Mouse (Mus musculus): ENCODE results near the gene Ergic1.

Ergic1 gene

DNA sequence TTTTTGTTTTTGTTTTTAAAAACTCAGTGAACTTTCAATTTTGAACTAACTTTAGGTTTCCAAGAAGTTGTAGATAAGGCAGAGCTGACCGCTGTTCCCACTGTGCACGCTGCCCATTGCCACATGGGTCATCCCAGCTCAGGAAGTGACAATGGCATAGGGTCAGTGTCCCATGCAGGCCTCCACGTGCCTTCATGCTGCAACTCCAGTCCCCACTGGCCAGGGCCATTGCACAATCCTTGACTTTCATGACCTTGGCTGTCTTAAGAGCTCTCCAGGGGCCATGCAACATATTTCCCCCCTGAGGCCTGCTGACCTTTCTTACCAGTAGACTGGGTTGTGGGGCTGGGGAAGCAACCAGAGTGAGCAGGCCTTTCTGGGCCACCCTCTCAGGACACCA is 10.1 kb downstream of the Ergic1 start:
- in situ Hi-C loops (cut with MboI) = no loop called here

DNA sequence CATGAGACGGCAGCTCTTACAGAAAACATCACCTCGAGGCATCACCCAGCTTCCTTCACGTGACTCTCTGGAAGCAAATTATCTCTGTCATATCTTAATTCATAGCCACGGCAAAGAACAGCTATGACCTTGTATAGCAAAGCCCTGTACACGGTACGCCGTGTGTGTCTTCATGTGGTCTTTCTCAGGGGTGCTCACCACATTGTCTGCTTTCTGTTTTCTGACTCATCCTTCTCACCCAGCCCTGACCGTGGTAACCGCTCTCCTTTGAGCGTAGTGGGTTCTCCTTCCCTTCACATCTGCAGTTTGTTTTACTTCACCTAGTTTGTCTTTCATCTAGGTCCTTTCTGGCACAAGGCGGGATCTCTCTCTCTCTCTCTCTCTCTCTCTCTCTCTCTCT is 11.0 kb downstream of the Ergic1 start:
- in situ Hi-C loops (cut with MboI) = no loop called here

DNA sequence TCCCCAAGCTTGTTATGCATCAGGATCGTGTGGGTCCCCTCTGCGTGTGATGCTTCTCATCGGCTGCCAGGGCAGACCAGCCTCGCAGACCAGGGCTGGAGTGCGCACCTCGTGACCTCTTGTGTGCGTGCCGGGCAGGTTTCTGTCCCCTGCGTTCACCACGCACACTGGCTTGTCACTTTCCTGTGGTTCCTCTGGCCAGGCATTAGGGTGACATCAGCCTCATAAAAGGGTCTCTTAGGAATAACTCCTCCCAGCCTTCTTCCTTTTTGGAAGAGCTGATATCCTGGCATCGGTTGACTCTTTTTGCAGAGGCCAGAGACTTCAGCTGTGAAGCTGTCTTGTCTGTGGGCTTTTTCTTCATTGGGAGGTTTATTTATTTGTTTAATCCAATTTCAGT is 12.8 kb downstream of the Ergic1 start:
- in situ Hi-C loops (cut with MboI) = no loop called here

DNA sequence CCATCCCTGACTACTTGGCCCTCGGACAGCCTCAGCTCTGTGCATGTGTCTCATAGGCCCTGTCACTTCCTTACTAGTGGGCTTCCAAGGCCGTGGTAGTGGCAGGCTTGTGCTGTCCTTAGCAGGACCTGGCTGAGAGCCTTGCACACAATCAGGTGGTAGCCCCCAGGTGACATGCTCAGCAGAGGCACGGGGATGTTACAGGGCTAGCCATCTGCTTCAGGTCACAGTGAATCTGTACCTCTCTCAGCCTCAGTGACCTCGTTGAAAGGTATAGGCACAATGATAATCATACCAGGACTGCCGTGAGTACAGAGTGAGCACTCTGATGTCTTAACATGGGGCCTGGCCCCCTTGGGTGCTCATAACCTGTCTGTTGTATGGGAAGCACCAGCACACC is 13.4 kb downstream of the Ergic1 start:
- in situ Hi-C loops (cut with MboI) = no loop called here

DNA sequence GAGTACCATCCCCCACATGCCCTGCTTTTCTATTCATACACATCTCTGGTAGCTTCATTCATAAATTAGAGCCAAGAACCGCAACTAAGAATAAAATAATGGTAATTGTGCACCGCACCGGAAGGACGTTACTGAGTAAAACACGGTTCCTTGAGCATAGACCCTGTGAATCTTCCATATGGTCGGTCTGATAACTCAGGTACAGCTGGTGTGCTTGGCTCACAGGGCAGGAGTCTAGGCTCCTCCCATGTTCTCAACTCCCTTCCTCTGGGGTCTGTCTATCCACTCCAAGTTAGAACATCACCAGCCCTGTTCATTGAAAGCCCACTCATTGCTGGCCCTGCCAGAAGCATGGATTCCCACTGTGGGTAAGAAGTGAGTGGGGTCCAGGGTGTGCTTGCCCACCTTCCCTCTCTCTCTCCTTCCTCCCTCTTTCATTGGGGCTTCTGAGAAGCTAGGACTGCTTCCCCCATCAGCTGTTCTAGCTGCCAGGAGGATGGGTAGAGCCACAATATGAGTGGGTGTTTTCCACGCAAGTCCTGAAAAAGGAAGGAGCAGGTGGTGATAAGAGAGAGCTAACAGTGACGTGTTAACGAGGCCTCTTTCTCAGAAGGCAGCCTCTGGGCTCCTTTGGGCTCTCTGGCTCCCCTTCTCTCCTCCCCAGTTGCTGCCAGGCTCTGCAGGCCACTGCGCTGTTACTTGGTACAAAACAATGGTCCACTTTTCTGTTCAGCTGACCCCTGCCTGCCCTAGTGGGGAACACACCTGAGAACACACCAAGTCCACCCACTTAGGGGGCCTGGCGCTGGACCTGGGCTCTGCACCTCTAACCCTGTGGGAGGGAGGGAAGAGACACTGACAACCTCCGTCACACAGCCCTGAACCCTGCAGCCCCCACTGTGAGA is 14.7 kb downstream of the Ergic1 start:
- in situ Hi-C loops (cut with MboI) = no loop called here

DNA sequence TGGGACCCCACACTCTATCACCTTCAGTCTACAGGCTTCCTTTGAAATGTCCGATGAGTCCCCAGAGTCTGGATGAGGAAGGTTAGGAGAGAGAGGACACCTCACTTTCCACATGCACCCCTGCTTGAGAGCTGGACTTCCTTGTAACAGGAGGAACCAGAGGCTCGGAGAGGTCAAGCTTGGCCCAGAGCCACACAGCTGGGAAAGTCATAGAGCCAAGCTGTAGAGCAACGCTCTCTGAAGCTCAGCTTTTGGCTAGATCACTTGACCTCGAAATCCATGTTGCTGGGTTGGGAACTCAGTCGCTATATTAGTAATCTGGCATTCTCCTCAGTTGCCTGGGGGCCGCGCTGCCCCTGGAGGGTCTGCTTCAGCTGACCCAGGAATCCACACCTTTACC is 15.5 kb downstream of the Ergic1 start:
- in situ Hi-C loops (cut with MboI) = no loop called here

DNA sequence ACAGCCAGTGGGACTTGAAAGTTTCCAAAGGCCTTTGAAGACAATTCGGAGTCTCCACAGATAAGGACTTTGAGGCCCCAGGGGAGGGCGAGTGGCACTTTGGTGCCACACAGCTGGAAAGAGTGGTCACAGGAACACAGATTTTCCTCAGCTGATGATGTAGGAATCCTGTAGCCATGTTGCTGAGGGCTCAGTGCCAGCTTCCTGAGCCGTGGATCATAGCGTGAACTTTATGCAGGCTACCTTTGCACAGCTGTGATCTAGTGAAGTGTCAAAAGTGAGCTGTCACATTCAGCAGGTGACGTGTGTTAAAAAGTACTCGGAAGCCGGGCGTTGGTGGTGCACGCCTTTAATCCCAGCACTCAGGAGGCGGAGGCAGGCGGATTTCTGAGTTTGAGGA is 16.0 kb downstream of the Ergic1 start:
- in situ Hi-C loops (cut with MboI) = no loop called here

DNA sequence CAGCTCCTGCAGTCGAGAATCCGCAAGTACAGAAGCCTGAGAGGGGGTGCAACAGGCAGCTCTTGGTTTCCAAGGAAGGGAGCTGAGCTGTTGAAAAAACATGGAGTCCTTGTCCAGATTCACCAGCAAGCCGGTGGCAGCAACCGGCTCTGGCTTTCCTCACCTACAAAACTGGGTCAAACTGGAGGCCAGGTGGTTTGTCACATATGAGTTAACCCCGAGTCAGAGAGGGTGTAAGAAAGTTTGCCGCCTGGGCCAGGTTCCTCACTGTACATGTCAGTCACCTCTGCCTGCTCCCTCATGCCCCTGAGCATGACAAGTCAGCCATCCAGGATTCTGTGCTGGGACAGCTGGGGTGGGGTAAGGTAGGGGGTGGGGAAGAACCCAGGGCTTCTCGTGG is 16.9 kb downstream of the Ergic1 start:
- in situ Hi-C loops (cut with MboI) = no loop called here

DNA sequence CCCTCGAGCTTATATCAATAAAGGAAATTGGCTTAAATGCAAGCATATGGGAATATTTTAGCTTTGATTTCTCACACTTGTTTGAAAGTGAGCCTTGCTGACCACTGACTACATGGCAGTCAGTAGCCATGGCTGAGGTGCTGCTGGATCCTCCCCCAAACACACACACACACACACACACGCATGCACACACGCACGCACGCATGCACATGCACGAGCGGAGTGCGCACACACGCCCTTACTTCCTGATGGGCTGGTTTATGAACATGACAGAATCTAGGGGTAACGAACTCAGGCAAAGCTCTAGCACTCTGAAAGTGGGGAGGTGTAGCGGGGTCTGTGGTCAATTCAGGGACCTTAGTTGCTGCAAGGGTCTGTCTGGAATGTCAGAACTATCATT is 17.5 kb downstream of the Ergic1 start:
- in situ Hi-C loops (cut with MboI) = no loop called here

DNA sequence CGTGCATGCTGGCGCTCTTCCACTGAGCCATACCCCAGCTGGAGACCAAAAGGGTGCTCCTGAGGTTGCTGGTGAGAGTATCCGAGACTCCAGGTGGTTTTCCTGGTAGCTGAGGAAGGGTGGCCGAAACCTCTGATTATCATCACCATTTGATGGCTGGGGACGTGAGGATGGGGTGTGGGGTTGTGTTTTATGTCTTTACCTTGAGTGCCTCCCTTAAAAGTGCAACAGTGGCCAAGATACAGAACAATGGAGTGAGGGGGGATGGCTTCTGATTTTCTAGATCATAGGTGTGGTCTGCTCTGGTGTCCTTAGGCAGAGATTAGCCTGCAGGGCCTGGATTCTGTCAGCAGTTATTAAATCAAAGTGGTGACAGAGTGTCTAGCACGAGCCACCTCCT is 18.1 kb downstream of the Ergic1 start:
- in situ Hi-C loops (cut with MboI) = no loop called here

DNA sequence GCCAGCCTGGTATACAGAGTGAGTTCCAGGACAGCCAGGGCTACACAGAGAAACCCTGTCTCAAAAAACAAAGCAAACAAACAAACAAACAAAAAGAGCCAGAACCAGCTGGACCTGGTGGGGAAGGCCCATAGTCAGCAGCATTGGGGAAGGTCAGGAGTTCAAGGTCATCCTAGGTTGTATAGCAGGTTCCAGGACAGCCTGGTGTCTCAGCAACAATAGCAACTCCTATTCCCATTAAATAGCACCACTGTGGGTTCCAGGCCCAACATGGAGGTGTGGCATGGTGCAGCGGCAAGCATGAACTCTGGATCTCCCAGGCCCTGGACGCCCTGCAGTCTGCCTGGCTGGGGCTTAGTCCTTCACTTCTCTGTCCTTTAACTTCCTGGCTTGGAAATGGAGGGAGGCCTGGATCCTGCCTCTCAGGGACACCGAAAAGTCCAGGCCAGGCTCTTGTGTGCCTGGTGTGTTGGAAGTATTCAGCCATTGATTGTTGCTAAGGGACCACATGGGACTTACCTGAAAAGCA is 19.6 kb downstream of the Ergic1 start:
- in situ Hi-C loops (cut with MboI) = no loop called here

DNA sequence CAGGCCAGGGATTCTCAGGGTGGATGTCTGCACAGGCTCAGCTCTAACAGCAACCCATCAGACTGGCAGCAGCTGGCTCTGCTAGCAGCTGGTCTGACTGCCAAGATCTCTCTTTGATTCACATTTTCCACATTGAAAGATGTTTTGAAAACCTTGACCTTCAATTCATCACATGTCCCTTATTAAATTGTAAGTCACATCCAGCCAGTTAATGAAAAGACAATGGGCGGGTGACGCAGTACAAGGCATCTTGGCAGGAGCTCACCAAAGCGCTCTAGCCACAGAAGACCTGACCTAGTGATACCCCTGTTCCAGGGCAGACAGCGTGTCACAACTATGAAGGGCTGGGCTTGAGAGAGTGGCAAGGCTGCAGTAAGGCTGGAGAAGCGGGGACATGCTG is 21.0 kb downstream of the Ergic1 start:
- in situ Hi-C loops (cut with MboI) = no loop called here

DNA sequence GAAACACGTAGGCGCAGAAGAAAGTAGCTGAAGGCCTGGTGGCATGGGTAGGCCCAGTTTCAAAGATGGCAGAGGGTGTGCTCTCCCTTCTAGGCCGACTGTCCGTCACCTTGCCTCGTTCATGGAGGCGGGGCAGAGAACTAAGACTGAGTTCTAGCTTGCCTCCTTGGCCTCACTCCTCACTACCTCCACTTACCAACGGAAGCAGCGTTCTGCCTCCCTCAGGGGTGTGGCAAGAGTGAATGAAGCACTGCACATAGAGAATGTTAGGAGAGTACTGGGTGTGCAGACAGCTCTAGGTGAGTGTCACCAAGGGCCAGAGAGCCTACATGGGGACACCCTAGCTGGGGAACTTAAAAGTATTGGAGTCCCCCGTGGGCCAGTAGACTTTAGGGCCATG is 21.8 kb downstream of the Ergic1 start:
- in situ Hi-C loops (cut with MboI) = no loop called here

DNA sequence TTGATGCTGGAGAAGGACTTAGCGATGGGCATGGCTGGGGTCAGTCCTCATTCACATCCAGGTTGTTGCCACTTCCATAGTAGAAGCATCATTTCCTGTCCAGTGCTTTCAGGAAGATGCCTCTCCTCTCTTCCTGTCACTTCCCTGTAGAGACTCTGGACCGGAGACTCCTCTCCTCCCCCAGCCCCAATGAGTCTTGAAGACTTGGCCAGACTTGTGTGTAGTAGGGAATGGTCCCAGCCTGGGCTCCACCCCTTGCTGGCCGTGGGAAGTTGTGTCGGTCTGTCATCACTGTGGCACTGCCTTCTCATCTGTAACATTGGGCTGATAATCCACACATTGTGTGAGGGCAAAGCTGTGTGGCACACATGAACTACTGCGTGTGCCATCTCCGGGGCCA is 22.3 kb downstream of the Ergic1 start:
- in situ Hi-C loops (cut with MboI) = no loop called here

DNA sequence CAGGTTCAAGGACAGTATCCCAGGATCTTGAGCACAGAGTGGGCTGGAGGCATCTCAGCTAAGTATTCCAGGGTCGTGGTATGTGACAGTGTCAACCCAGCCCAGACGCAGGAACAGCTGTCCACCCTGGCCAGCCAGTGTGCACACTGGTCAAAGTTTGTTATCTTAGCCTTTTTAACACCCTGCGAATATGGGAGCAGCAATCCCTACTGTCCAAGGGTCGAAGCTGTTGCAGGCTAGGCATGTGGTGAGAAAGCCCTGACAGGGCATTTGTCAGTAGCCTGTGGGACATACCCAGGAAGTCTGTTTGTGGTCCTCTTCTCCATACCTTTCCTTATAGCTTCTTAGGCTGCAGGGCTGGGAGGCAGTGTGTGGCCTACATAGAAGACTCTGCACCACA is 22.8 kb downstream of the Ergic1 start:
- in situ Hi-C loops (cut with MboI) = no loop called here

DNA sequence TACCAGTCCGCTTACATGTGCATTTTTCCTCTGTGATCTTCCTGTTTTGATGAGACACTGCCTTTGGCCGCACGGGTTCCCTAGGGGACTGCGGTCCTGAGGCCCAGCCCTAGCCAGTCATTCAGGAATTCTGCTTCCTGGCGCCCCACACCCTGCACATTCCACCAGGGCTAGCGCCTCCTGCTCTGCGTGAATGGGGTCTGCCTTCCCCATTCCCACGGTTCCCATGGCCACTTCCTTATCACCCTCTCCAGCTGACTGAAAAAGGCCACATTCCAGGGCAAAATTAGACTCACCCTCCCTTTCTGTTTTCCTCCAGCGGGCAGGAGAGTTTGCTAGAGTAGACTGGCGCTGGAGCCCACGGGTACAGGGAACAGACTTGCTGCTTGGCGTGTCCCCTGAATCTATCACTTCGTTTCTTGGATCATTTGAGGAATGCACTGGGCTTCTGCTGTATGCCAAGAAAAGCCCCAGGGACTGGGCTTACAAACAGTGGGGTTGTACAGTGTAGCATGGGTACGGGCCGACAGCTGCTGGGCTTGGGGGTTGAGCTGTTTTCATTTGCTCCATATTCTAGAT is 23.4 kb downstream of the Ergic1 start:
- in situ Hi-C loops (cut with MboI) = no loop called here

DNA sequence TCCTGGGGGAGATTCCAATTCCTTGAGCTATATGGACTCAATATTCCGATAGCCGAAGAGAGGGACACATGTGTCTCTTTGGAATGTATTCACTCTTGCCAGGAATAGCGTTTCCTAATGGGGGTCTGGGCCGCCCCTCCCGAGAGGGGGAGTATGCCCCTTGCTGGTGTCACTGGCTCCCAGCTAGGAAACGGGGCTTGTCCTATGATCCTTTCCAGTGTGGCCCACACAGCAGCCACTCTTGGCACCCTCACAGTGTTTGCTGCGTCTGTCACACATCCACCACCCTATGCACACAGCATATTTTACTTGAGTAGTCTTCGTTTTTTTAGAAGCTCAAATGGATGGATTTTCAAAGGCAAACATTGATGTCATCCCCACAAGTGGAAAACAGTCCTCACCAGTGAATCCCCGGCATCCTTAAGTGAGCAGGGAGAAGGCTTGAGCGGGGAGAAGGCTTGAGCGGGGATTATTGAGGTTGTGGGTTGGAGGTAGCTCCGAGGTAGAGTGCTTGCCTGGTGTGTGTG is 26.7 kb downstream of the Ergic1 start:
- in situ Hi-C loops (cut with MboI) = no loop called here

DNA sequence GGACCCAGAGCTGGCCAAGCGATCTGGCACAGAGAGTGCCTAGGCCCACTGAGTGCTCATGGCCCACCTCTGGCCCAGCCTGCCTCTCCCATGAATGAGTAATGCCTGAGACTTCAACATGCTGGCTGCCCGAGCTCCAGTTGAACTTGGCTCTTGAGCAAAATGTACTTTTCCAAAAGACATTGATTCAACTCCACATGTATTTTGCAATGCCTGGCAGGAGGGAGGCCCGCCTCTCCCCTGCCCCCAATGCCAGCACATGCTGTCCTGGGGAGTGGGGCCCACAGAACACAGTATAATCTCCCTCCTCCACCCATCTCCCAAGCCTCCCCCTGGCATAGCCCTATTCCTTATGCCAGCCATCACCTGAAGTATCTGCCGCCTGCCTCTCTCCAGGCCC is 31.2 kb downstream of the Ergic1 start:
- in situ Hi-C loops (cut with MboI) = no loop called here

DNA sequence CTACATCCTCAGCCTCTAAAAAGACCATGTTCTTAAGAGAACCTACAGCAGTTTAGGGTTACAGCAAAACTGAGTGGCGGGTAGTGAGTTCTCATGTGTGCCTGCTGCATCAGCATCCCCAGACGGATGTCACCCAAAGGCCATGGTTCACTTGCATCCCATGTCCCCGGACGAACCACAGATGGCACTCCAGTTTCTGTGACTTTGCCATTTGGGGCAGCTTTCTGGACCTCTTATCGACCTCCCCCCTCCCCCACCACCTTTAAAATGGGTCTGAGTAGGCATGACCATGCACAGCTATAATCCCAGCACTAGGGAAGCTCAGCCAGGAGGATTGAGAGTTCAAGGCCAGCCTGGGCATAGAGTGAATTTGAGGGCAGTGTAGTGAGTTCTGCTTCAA is 31.9 kb downstream of the Ergic1 start:
- in situ Hi-C loops (cut with MboI) = no loop called here

DNA sequence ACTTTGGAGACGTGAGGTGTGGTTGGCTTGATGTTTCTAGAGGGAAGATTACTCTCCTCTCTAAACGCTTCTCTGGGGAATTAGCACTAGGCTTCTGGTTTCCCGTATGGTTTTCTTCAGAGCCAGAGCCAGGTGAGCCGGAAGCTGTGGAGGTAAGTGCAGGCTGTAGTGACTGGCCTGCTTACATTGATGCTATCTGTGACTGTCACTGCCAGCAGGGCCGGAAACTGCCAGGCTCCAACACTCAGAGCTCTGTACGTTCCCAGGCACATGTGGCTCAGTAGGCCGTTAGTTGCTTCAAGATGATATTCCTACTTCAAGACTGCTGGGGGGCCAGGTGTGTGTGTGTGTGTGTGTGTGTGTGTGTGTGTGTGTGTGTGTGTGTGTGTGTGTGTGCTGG is 32.9 kb downstream of the Ergic1 start:
- in situ Hi-C loops (cut with MboI) = no loop called here

DNA sequence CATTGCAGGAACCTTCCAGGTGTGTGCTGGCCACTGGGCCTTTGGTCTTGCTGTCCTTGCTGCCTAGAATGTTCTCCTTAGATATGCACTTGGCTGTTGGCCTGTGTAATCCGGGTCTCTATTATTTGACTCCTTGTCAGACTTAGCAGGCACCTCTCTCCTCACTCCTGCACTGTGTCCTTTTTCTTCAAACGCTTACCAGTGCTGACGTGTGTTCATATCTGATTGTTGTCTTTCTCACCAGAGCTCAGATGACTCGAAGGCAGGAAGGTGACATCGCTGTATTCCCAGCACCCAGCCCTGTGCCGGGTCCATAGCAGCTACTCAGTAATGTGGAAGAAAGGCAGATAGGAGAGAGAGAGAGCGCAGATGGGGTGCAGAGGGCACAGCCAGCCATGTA is 33.7 kb downstream of the Ergic1 start:
- in situ Hi-C loops (cut with MboI) = no loop called here

DNA sequence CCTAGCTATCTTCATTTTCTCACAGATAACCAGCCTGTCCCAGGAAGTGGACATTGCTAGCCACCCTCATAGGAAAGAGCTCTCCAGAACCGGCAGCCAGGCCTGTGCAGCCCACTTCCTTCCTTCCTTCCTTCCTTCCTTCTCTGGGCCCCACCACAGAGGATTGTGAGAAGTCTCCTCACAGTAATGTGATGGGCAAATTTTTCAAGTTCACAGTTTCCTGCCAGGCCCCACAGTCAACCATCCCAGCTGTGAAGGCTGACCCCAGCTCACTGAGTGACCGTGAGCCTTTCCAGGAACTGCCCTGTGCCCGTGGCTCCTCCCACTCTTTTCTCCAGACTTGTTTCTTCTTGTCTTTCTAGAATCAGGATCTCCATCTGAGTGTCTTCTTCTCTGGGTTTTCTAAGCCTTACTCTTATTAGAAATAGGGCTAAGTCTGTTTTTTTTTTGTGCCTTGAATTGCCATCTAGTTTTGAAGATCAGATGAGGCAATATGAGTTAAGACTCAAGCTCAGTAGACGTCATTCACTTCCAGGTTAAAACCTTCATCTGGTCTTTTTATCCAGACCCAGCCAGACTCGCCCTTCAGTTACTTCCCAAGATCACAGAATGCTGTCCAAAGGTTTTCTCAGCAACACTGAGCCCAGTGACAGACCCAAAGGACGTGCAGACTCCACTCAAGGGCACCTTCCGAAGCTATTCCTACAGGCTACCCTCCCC is 34.3 kb downstream of the Ergic1 start:
- in situ Hi-C loops (cut with MboI) = no loop called here
